Mouse (Mus musculus) heart, postnatal 0 days (tissue): ENCODE measurements around the gene Ccr8. TPM values are rescaled to one million over a fixed set of nuclear protein-coding genes. Genes with fewer than 3 reads are reported as not detected.

Experiments used
- ATAC-seq: fragments of 200-750 bp; cut with Nextera tagmentation; 2 replicates; pipeline ENCODE4 v1.8.0; 2017; ENCODE audit warnings: low read depth, moderate number of reproducible peaks, moderate library complexity; ENCODE audit not compliant: insufficient read depth
- DNase-seq: peaks from one replicate; pipeline ENCODE4 v3.0.0-alpha.2; 2016; ENCODE audit warnings: low spot score
- H3K27ac ChIP-seq: fragments of 300-500 bp; sonication (generic); 2 replicates; pipeline ENCODE4 v1.5.1; 2014; ENCODE audit warnings: low read depth, mild to moderate bottlenecking
- H3K27me3 ChIP-seq: fragments of 300-500 bp; sonication (generic); 2 replicates; pipeline ENCODE4 v1.6.1; 2014; ENCODE audit warnings: low read length, mixed read lengths; ENCODE audit not compliant: control insufficient read depth, insufficient read depth
- H3K36me3 ChIP-seq: fragments of 300-500 bp; sonication (generic); replicated peaks from 2 replicates; pipeline ENCODE4 v1.6.1; 2014; ENCODE audit warnings: low read length, mixed read lengths; ENCODE audit not compliant: control insufficient read depth, insufficient read depth
- H3K4me1 ChIP-seq: fragments of 300-500 bp; sonication (generic); 2 replicates; pipeline ENCODE4 v1.6.1; 2014; ENCODE audit warnings: antibody characterized with exemption; ENCODE audit not compliant: control insufficient read depth, insufficient read depth
- H3K4me2 ChIP-seq: fragments of 300-500 bp; sonication (generic); 2 replicates; pipeline ENCODE4 v1.6.1; 2014; ENCODE audit warnings: low read depth, mild to moderate bottlenecking, low read length, moderate library complexity
- H3K4me3 ChIP-seq: fragments of 300-500 bp; sonication (generic); 2 replicates; pipeline ENCODE4 v1.5.1; 2014; ENCODE audit warnings: low read depth, low read length
- H3K9ac ChIP-seq: fragments of 300-500 bp; sonication (generic); replicated peaks from 2 replicates; pipeline ENCODE4 v1.6.1; 2014; ENCODE audit warnings: low read depth, low read length, mixed read lengths
- H3K9me3 ChIP-seq: fragments of 300-500 bp; sonication (generic); replicated peaks from 2 replicates; pipeline ENCODE4 v1.6.1; 2016; ENCODE audit warnings: low read length; ENCODE audit not compliant: control insufficient read depth
- CTCF ChIP-seq: IDR thresholded peaks from 2 replicates; pipeline ENCODE4 v1.5.1; 2016; ENCODE audit warnings: antibody characterized with exemption, control low read depth, low read depth
- EP300 ChIP-seq: IDR thresholded peaks from 2 replicates; pipeline ENCODE4 v1.6.1; 2016; ENCODE audit warnings: antibody characterized with exemption, low read depth
- WGBS: fragments of 180-500 bp; shearing (Covaris S2); extraction: QIAGEN DNeasy Blood & Tissue Kit; methylation state at CpG from one replicate; pipeline ENCODE4 v1.1.7; 2014; 5-methylcytosine and 5-hydroxymethylcytosine counted together
- polyA plus RNA-seq: library from polyadenylated mRNA; unstranded; fragments of >200 nt; fragmentation: Nextera tagmentation; extraction: Ambion mirVana; gene quantifications from 2 replicates; pipeline ENCODE4 v1.2.1, GENCODE M21; 2015
- total RNA-seq: library from RNA; depleted of rRNA; stranded (reverse); fragments of >200 nt; gene quantifications from 2 replicates; pipeline ENCODE4 v1.2.3, GENCODE M21; 2014; ENCODE audit warnings: low replicate concordance

Ccr8 gene
- total and polyA plus RNA-seq, 2 experiments from 2014 or later = not detected

DNA sequence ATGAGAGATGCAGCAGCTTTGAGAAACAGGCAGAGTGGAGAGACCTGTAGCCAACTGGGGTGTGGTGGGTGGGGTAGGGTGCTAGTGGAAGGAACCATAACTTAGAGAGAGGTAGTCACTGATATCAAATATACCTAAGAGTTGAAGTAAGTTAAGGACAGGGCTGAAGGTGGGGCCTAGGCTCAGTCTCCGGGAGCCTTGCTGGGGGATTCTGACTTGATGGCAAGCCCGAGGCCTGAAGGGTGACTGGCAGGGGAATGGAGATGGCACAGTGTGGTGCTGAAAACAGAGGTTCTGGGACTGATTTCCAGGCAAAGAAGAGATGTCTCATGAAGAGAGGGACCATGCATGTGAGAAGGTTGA lies 22.9 kb downstream of the Ccr8 start:
- Histone ChIP-seq H3K36me3 (peaks cover 23% of the 10 kb centered on the region), H3K4me3 (no peak overlapping the region), H3K27ac (no peak overlapping the region), H3K9ac (no peak overlapping the region), H3K27me3 (no peaks in the 10 kb centered on the region), H3K4me2 (no peak overlapping the region), H3K9me3 (no peaks in the 10 kb centered on the region), H3K4me1 (peaks cover 8% of the 10 kb centered on the region)
- DNase-seq = no peak
- WGBS = 88% methylated on average over 2 of the region's 2 CpGs
- no peak for TF ChIP-seq CTCF
- TF ChIP-seq EP300 = no peak
- no peak for ATAC-seq

- Histone ChIP-seq H3K27ac (no peak overlapping the region), H3K4me3 (no peak overlapping the region), H3K36me3 (peaks cover 29% of the 10 kb centered on the region), H3K4me1 (peaks cover 8% of the 10 kb centered on the region), H3K27me3 (no peaks in the 10 kb centered on the region), H3K9me3 (no peaks in the 10 kb centered on the region), H3K9ac (no peak overlapping the region), H3K4me2 (no peak overlapping the region)
- WGBS = 56% methylated on average over 5 of the region's 5 CpGs
- TF ChIP-seq CTCF (no peak), EP300 (no peak)
- no peak for DNase-seq
- no peak for ATAC-seq
Observed at GRCm38 (mm10) chr9:120115580-120115979, 23.7 kb downstream of the Ccr8 start.

- Histone ChIP-seq H3K4me2 (no peak overlapping the region), H3K9ac (no peak overlapping the region)
Observed at GRCm38 (mm10) chr9:120116184-120116624, 24.3 kb downstream of the Ccr8 start.

DNA sequence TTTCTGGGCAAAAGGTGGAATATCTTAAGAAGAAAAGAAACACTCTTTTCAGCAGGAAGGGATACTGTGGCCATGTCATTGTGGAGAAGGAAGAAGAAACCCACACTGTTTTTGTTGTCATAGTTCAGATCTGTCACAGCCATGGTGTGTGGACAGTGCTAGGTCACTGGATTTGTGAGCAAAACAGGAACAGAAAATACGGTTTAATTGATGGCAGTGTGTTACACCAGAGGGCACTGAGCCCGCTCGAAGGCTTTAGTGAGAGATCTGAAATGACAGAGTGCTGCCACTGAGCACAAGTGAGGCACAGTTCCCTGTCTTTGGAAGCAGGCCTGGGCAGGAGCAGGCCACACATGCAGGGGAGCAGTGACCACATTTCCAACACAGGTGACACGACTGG lies 26.3 kb downstream of the Ccr8 start:
- ATAC-seq = no peak
- WGBS = 89% methylated on average over 4 of the region's 4 CpGs
- Histone ChIP-seq H3K27ac (no peak overlapping the region), H3K27me3 (no peaks in the 10 kb centered on the region), H3K4me2 (no peak overlapping the region), H3K4me3 (no peak overlapping the region), H3K9ac (no peak overlapping the region), H3K36me3 (peaks cover 49% of the 10 kb centered on the region), H3K9me3 (no peaks in the 10 kb centered on the region), H3K4me1 (no peaks in the 10 kb centered on the region)
- TF ChIP-seq CTCF = no peak
- TF ChIP-seq EP300 = no peak
- DNase-seq = no peak

More at GRCm38 (mm10) chr9:120116184-120116624, 24.3 kb downstream of the Ccr8 start:
- no peak for DNase-seq
- ATAC-seq = no peak
- Histone ChIP-seq H3K27me3 (no peaks in the 10 kb centered on the region), H3K4me3 (no peak overlapping the region), H3K27ac (no peak overlapping the region), H3K36me3 (peaks cover 35% of the 10 kb centered on the region), H3K9me3 (no peaks in the 10 kb centered on the region), H3K4me1 (peaks cover 3% of the 10 kb centered on the region)
- no peak for TF ChIP-seq CTCF
- no peak for TF ChIP-seq EP300
- WGBS = 78% methylated on average over 8 of the region's 8 CpGs

DNA sequence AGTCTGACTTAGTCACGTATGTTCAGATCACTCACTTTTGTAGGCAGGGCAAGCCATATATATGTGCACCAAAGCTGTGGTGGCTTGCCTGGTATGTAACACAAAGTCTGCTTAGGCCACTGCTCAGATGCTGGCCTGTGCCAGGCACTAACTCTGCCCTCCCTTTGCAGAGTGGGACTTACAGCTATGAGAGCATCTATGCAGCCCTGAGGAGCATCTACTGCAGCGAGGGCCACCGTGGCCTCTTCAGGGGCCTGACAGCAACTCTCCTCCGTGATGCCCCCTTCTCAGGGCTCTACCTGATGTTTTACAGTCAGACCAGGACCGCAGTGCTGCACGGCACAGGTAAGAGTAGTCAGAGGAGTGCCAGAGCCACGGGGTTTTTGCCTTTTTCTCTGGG lies 28.6 kb downstream of the Ccr8 start:
- H3K36me3 ChIP-seq = peaks cover 61% of the 10 kb centered on the region
- no peaks in the 10 kb centered on the region for H3K9me3 ChIP-seq
- 89% methylated on average over 7 of the region's 7 CpGs for WGBS
- H3K4me1 ChIP-seq = no peaks in the 10 kb centered on the region
- H3K4me3 ChIP-seq = no peak overlapping the region
- TF ChIP-seq CTCF (no peak), EP300 (no peak)
- DNase-seq (no peak), ATAC-seq (no peak)
- H3K27me3 ChIP-seq = no peaks in the 10 kb centered on the region
- H3K4me2 ChIP-seq = no peak overlapping the region
- H3K27ac ChIP-seq = no peak overlapping the region
- no peak overlapping the region for H3K9ac ChIP-seq

GRCm38 (mm10) chr9:120126868-120127267 lies 35.0 kb downstream of the Ccr8 start:
- peaks cover 49% of the 10 kb centered on the region for H3K36me3 ChIP-seq
- no peak for ATAC-seq
- WGBS = 47% methylated on average over 11 of the region's 11 CpGs

More at GRCm38 (mm10) chr9:120126868-120127267, 35.0 kb downstream of the Ccr8 start:
- H3K27ac ChIP-seq = peak overlapping the region; percentile 79
- peak overlapping the region; percentile 47; the same call in 1 of the 2 replicates for H3K9ac ChIP-seq
- peak overlapping the region; percentile 79 for H3K4me3 ChIP-seq
- peak overlapping the region; percentile 61 for H3K4me2 ChIP-seq
- TF ChIP-seq EP300 (no peak), CTCF (no peak)
- H3K4me1 ChIP-seq = peaks cover 15% of the 10 kb centered on the region
- no peaks in the 10 kb centered on the region for H3K27me3 ChIP-seq
- no peak for DNase-seq
- H3K9me3 ChIP-seq = no peaks in the 10 kb centered on the region
